Mouse (Mus musculus): ENCODE results near the gene Cep19.

Cep19 gene

GRCm38 (mm10) chr16:32108170-32108569 is 8.6 kb downstream of the Cep19 start:
- peak; percentile 32 for DNase-seq

- DNase-seq, result no peak
Measured at GRCm38 (mm10) chr16:32108578-32108977, 9.0 kb downstream of the Cep19 start.

DNA sequence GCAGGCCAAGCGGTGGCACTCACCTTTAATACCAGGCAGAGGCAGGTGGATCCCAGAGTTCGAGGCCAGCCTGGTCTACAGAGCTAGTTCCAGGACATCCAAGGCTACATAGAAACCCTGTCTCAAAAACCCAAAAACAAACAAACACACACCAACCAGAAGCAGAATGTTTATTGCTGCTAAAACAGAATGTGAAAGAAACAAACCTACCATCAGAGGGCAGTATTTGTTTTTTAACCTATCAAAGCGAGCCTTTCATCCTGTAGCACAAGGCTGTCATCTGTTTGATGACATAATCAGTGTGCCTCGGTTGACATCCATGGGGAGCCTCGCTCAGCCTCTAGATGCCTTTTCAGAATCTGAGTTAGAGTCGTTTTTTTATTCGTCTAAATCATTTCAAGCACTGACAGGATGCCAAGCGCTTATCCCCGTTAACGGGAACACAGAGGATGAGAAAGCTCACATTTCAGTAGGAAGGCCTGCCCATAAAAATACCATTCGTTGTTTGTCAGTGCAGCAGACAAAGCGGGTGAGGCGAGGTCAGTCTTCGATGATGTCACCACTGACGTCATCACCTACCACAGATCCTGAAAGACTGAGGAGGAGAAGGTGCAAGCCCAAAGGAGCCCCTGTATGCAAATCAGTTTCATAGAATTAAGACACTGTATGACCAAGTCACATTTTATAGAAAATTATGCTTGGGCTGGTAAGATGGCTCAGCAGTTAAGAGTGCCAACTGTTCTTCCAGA is 11.5 kb downstream of the Cep19 start:
- peak; percentile 42 for DNase-seq

GRCm38 (mm10) chr16:32113541-32114218 is 14.1 kb downstream of the Cep19 start:
- peak; percentile 91 for DNase-seq

- no peak for DNase-seq
Measured at GRCm38 (mm10) chr16:32114406-32114805, 14.8 kb downstream of the Cep19 start.

- peak; percentile 91 for DNase-seq
Measured at GRCm38 (mm10) chr16:32114968-32115695, 15.5 kb downstream of the Cep19 start.

DNA sequence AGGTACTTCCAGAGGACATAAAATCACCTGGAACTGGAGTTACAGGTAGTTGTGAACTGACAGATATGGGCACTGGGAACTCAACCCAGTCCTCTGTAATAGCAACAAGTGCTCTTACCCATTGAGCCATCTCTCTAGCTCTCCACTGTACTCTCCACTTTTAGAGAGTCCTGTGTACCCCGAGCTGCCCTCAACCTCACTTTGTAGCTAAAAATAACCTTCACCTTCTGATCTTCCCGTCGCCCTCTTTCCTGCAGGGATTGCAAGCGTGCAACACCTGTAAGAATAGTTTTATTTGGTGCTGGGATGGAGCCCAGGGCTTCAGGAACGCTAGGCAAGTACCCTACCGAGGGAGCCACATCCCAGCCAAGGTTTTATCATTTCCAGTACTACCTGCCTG is 16.2 kb downstream of the Cep19 start:
- no peak for DNase-seq

DNA sequence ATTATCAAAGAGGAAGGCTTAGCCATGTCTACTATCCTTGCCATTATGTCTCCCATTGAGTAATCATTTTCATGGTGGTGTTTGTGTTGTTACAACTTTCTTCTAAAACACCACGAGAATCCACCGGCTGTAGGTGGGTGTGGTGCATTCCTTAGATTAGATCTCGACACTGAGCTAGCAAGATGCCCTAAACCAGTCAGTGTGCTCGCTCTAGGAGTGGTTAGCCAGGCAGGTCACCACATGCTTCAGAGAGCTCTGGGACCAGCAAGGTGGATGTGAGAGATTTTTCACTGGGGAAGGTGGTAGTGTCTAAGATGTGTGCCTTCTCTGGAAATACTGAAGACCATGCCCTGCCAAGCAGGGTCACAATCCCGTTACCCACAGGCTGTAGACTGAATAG is 16.6 kb downstream of the Cep19 start:
- no peak for DNase-seq

DNA sequence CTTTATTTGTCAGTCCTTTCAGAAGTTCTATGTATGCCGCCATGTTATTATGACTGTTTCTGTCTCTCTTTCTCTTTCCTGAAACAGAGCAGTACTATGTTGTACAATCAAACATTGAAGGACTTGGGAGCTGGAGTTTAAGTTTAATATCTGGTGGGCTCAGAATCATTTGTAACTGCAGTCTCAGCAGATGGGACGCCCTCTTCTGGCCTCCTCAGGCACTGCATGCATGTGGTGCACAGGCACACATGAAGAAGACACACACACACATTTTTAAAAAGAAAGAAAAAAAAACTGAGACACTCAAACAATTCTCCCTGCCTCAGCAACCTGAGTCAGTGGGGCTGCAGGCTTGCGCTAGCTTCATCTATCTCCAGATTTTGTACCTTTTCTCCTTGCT is 20.9 kb downstream of the Cep19 start:
- DNase-seq, result no peak

- DNase-seq, result no peak
Measured at GRCm38 (mm10) chr16:32124020-32124419, 24.4 kb downstream of the Cep19 start.

DNA sequence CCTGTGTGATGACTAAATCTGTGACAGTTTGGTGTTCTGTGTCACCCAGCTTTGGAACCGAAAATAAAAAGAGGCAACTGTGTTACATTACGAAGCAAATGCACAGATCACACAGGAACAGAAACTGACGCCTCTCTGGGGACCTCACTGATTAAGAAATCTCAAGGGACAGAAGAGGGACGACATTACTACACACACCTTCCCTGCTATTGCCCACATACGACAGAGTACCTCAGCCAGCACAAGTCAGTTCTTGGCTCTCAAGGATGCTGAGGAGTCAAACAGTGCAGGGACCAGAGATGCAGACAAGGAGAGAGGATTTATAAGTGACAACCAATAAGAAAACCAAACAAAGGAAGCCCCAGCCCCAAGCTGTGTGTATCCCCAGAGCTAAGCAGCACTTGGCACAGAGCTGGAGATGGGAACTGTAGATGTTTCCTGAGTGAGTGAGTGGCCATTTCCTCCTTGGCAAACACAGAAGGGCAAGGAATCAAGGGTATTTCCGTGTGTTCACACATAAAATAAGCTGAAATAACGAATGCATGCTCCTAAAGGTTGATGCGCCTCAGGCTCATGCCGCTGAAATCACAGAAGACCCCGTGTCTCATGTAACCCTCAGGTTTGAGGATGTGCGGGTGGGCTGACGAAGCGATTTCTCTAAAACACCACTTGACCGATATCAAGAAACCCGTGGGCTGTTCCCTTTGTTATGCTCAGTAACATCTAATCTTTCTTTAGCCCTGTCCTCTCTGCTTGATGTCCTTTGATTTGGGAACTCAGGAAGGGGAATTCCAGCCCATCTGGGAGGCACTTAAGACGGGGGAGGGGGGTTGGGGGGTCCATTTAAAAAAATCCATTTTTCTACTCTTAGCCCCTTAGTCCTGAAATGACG is 25.1 kb downstream of the Cep19 start:
- DNase-seq, result peak; percentile 74

GRCm38 (mm10) chr16:32125364-32125763 is 25.8 kb downstream of the Cep19 start:
- no peak for DNase-seq

- peak; percentile 60 for DNase-seq
Measured at GRCm38 (mm10) chr16:32127046-32127445, 27.4 kb downstream of the Cep19 start.

- no peak for DNase-seq
Measured at GRCm38 (mm10) chr16:32129449-32130189, 30.0 kb downstream of the Cep19 start.

GRCm38 (mm10) chr16:32130190-32130826 is 30.7 kb downstream of the Cep19 start:
- DNase-seq, result peak; percentile 86

GRCm38 (mm10) chr16:32133148-32133547 is 33.5 kb downstream of the Cep19 start:
- no peak for DNase-seq

- no peak for DNase-seq
Measured at GRCm38 (mm10) chr16:32135842-32136357, 36.3 kb downstream of the Cep19 start.

GRCm38 (mm10) chr16:32138954-32139353 is 39.4 kb downstream of the Cep19 start:
- no peak for DNase-seq

GRCm38 (mm10) chr16:32143766-32144165 is 44.2 kb downstream of the Cep19 start:
- no peak for DNase-seq

- no peak for DNase-seq
Measured at GRCm38 (mm10) chr16:32144592-32144991, 45.0 kb downstream of the Cep19 start.

DNA sequence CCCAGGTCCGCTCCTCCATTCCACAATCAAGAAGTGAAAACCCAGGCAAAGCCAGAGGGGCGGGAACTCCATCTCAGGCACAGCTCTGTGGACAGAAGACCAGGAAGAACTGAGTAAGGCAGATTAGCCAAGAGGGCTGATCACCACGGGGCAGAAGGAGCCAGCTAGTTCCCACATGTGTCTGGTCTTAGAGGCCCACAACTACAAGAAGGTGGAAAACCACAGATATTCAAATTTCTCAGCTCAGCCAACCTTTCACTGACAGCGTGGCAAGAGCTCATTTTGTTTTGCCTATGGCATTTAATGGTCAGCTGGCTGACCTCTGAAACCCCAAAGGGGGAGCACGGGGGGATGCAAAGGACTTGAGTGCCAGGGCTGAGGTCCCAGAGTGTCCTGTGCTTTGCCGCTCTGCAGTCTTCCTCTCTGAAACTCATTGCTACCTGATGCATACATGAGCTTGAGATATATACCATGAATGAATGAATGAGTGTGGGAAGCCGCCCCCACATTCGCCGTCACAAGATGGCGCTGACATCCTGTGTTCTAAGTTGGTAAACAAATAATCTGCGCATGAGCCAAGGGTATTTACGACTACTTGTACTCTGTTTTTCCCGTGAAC is 48.1 kb downstream of the Cep19 start:
- DNase-seq, result no peak

Measured in lung, postnatal 36 days (tissue).